Mouse (Mus musculus): ENCODE measurements at regions not wholly inside any gene's neighbourhood (a gene's known extent, or its start where the extent isn't known, plus 50 kb on each side); places are given as distances from the start of the nearest gene placed in this dataset.
A peak's percentile ranks its signal among the peaks of the same experiment; 100 is the strongest.

DNA sequence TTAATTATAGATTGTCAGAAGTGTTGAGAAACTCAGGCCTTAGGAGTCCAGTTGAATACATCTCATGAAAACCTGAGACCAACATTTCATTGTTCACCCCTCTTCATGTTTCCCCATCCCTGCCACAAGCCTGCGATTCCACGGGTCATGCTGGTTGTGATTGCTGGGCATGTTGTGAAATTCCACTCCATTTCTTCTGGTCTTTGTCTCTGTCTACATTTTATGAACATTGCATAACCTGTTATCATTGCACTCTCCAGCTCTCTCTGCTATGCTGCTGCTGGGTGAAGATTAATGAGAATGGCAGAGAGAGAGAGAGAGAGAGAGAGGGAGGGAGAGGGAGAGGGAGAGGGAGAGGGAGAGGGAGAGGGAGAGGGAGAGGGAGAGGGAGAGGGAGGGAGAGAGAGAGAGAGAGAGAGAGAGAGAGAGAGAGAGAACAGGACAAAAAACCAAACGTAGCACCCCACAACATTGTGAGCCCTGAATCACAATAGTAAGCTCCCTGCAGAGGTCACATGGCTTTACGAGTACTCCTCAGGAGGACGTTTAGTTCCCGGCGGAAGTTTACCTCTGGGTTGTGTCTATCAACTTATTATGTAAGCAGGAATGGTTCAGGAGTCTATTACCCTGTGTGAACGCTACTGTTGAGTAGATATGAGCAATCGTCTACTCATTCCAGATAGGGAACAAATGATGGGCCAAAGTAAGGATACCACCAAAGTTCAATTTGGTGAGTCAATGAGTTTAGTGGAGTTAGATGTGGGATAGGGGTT is 183.5 kb upstream of the Map3k1 start:
- H3K36me3 ChIP-seq: no peaks in the 10 kb centered on the region
- H3K9me3 ChIP-seq: no peaks in the 10 kb centered on the region
- no peak overlapping the region for H3K4me3 ChIP-seq
- WGBS: 81% methylated on average over 9 of the region's 9 CpGs
- no peak for DNase-seq (ENCODE audit: low spot score)
- H3K27me3 ChIP-seq (ENCODE audit: insufficient read depth, poor library complexity, severe bottlenecking): peaks cover 35% of the 10 kb centered on the region
- peaks cover 28% of the 10 kb centered on the region for H3K4me1 ChIP-seq (replicated peaks)
- no peak overlapping the region for H3K27ac ChIP-seq

DNA sequence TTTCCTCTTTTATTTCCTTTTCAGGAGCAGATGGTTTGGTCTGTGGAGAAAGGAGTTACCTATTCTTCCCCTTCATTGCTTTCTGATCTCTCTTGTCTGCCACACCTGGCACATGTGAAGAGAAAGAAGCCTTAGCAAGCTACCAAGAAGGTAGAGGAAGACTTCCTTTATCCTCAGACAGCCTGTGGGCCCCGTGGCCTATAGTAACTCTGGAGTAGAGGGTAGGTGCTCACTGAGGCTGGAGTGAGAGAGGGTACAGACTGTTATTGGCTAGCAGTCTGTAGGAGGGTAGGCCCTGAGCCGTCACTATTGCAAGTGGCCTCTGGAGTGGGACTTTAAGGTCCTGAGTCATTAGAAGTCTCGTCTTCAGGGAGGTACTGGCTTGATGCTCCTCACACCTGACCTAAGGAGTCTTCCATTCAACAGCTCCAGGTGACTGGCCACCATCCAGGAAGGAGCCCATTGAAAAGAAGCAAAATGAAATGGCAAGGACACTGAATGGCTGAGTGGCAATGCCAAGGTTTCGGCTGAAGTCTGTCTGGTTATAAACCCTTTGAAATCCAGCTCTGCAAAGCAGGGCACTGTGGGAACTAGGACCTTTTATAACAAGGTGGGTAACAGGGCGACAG is 186.2 kb upstream of the Map3k1 start:
- Histone ChIP-seq H3K27ac (no peak overlapping the region), H3K36me3 (no peaks in the 10 kb centered on the region), H3K9me3 (no peaks in the 10 kb centered on the region), H3K4me1 (replicated peaks) (peaks cover 33% of the 10 kb centered on the region), H3K4me3 (no peak overlapping the region), H3K27me3 (ENCODE audit: insufficient read depth, poor library complexity, severe bottlenecking) (peaks cover 27% of the 10 kb centered on the region)
- WGBS: 86% methylated on average over 5 of the region's 5 CpGs
- no peak for DNase-seq (ENCODE audit: low spot score)

DNA sequence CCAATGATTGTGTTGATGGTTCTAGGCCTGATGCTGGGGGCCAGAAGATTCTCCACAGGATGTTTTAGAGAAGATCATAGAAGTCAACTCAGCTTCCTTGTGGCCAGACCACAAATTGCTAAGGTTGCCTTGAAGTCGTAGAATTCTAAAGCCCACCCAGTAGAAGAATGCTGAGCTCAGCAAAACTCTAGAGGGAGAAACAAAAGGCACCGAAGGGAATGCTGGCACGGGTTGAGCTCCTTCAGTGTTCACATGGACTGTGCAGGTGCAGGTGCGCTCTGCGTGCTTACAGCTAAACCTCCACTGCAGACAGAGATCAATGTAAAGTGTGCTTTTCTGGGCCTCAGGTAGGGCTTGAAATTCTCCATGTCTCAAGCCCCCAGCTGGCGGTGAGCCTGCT is 186.9 kb upstream of the Map3k1 start:
- DNase-seq (ENCODE audit: low spot score): no peak
- Histone ChIP-seq H3K9me3 (no peaks in the 10 kb centered on the region), H3K27ac (no peak overlapping the region), H3K27me3 (ENCODE audit: insufficient read depth, poor library complexity, severe bottlenecking) (peaks cover 27% of the 10 kb centered on the region), H3K4me3 (no peak overlapping the region), H3K4me1 (replicated peaks) (peaks cover 35% of the 10 kb centered on the region), H3K36me3 (no peaks in the 10 kb centered on the region)
- WGBS: 87% methylated on average over 6 of the region's 6 CpGs

DNA sequence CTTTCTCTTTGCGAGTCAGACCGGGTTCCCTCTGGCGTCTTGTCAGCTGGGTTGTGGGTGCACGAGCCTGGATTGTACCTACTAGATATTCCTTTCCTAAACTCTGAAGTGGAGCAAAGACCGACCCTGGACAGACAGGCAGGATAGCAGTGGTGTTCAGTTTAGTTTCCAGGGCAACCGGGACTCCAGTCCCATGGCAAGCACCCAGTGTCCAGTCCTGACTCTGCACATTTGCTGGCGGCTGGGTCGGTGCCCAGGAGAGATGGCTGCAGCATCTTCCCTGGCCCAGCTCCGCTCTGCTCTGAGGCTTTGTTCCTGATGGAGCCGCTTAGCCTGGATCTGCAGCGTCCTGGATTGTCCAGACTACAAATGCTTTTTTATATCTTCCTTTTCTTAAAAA is 188.1 kb upstream of the Map3k1 start:
- no peak for DNase-seq (ENCODE audit: low spot score)
- 62% methylated on average over 11 of the region's 11 CpGs for WGBS
- Histone ChIP-seq H3K27me3 (ENCODE audit: insufficient read depth, poor library complexity, severe bottlenecking) (peaks cover 24% of the 10 kb centered on the region), H3K36me3 (no peaks in the 10 kb centered on the region), H3K9me3 (no peaks in the 10 kb centered on the region), H3K4me1 (replicated peaks) (peaks cover 37% of the 10 kb centered on the region), H3K27ac (peak overlapping the region; percentile 40; the same call in 1 of the 2 replicates), H3K4me3 (no peak overlapping the region)

DNA sequence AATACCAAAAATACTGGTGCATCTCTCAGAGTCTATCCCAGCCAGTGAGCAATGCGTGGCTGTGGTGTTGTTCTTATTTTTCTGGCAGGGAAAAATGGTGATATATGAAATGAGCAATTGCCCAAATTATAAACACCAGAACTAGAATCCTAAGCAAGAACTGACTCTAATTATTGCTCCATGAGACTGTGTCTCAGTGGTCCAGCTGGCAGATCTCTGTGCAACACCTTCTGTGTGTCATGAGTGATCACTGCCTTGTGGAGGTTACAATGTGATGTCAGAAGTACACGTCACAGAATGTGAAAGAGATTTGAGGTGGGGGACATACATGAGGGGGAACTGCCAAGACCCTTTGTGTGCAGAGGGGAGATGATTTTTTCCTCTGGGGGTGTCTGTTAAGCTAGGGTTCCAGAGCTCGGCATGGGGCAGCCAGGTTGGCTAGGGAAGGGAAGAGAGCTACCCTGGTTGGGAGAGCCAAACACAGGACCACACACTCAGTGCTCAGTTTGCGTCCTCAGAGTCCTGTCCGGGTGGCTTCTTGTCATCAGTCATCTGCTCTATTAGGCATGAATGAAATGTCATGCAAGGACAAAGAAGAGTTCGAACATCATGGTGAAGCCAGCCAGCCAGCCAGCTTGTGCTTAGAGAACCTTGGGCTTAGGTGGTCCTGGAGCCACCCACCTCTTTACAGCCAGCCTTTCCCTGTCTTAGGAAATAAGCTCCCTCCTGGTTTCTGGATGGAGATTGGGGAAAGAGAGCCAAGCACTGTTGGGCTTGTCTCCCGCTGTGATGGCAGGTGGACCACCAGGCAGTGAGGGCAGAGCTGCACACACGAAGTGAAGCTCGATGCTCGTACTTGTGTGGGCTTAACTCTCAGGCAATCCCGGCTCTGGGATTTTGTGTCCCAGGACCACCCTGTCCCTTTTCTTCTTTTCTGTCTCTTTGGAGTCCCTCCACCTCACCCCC is 189.5 kb upstream of the Map3k1 start:
- WGBS: 74% methylated on average over 11 of the region's 11 CpGs

GRCm38 (mm10) chr13:111999647-112000292 is 191.0 kb upstream of the Map3k1 start:
- Histone ChIP-seq H3K9me3 (no peaks in the 10 kb centered on the region), H3K27me3 (ENCODE audit: insufficient read depth, poor library complexity, severe bottlenecking) (peaks cover 14% of the 10 kb centered on the region; the same call in 1 of the 2 replicates), H3K4me3 (no peak overlapping the region), H3K36me3 (no peaks in the 10 kb centered on the region), H3K4me1 (replicated peaks) (peaks cover 52% of the 10 kb centered on the region), H3K27ac (no peak overlapping the region)
- DNase-seq (ENCODE audit: low spot score): no peak
- WGBS: 90% methylated on average over 6 of the region's 6 CpGs

More for the DNA sequence above, 189.5 kb upstream of the Map3k1 start:
- Histone ChIP-seq H3K36me3 (no peaks in the 10 kb centered on the region), H3K27me3 (ENCODE audit: insufficient read depth, poor library complexity, severe bottlenecking) (peaks cover 19% of the 10 kb centered on the region), H3K4me1 (replicated peaks) (peaks cover 49% of the 10 kb centered on the region), H3K27ac (no peak overlapping the region; the same call in 1 of the 2 replicates), H3K4me3 (no peak overlapping the region), H3K9me3 (no peaks in the 10 kb centered on the region)
- DNase-seq (ENCODE audit: low spot score): no peak

DNA sequence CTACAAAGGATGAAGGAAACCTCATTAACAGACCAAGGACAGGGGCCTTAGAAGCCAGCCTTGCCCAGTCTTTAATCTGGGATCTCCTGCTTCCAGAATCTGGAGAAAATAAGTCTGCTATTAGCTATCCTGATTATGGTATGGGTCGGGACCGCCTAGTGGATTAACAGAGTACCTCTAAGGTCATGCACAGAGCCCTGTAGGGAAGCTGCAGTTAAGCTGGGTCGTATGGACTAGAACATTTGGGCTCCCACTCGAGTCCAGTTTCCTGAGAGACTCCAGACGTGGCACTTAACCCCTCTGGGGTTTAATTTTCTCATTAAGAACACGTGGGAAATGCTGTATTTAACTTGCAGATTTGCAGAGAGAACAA is 191.5 kb upstream of the Map3k1 start:
- H3K27me3 ChIP-seq (ENCODE audit: insufficient read depth, poor library complexity, severe bottlenecking): peaks cover 9% of the 10 kb centered on the region; the same call in 1 of the 2 replicates
- no peaks in the 10 kb centered on the region for H3K36me3 ChIP-seq
- H3K4me3 ChIP-seq: no peak overlapping the region
- peak overlapping the region; percentile 62; the same call in 1 of the 2 replicates for H3K27ac ChIP-seq
- no peak for DNase-seq (ENCODE audit: low spot score)
- H3K9me3 ChIP-seq: no peaks in the 10 kb centered on the region
- 62% methylated on average over 6 of the region's 6 CpGs for WGBS
- H3K4me1 ChIP-seq (replicated peaks): peaks cover 52% of the 10 kb centered on the region

DNA sequence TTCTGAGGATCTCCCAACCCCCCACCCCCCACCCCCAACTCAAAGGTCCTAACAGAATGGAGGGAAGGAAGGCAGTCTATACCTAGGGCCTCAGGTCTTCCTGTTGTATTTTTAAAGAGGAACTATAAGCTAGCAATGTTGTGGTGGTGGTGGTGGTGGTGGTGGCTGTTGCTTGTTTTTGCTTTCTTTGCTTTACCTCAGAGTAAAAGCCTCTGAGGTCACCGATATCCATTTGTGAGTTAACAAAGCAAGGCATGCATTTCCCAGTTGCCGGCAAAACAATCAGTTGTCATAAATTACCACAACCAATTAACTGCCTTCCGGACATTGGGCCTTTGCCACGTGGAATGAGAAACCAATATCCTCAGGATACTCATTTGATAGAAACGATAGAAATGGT is 191.9 kb upstream of the Map3k1 start:
- Histone ChIP-seq H3K9me3 (no peaks in the 10 kb centered on the region), H3K4me1 (replicated peaks) (peaks cover 52% of the 10 kb centered on the region), H3K36me3 (no peaks in the 10 kb centered on the region), H3K27ac (peak overlapping the region; percentile 73; the same call in 1 of the 2 replicates), H3K4me3 (no peak overlapping the region), H3K27me3 (ENCODE audit: insufficient read depth, poor library complexity, severe bottlenecking) (peaks cover 5% of the 10 kb centered on the region; the same call in 1 of the 2 replicates)
- DNase-seq (ENCODE audit: low spot score): no peak
- WGBS: 76% methylated on average over 5 of the region's 5 CpGs

- H3K4me1 ChIP-seq (replicated peaks): peaks cover 45% of the 10 kb centered on the region
- WGBS: 52% methylated on average over 20 of the region's 20 CpGs
- peak; percentile 53 for DNase-seq (ENCODE audit: low spot score)
- peak overlapping the region; percentile 73 for H3K27ac ChIP-seq
- H3K9me3 ChIP-seq: no peaks in the 10 kb centered on the region
- H3K4me3 ChIP-seq: no peak overlapping the region
- H3K27me3 ChIP-seq (ENCODE audit: insufficient read depth, poor library complexity, severe bottlenecking): 0 out of 2 replicates have a peak, but pooled peaks cover 3% of the 10 kb centered on the region
- H3K36me3 ChIP-seq: no peaks in the 10 kb centered on the region
Observed at GRCm38 (mm10) chr13:112001155-112002025, 192.6 kb upstream of the Map3k1 start.

DNA sequence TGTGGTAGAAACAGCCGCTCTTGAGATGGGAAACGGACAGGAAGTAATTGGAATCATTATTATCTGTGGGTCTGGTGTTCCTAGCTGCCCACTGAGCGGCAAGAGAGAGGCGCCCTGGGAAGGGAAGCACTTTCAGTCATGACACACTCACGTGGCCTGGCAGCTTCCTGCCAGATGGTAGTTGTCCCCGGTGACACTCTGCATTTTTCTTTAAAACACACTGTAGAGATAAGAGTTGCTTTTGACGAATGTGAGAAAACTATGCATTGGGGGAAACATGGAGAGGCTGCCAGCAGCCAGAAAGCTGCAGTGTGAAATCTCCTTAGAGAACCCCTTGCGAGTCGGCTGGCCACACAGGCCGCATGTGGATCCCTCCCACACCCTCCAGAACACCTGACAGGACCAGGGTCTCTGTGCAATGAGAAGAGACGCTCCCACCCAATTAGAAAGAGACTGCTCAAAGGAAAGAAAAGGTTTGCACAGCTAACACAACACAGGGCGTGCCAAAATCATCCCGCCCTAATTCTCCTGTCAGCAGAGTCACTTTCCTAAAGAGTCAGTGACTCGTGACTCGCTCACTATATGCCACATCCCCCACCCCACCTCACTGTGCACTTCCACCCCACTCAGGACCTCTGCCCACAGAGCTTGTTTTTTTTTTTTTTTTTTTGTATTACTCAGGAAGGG is 194.0 kb upstream of the Map3k1 start:
- 0 out of 2 replicates have a peak, but pooled peaks cover 3% of the 10 kb centered on the region for H3K27me3 ChIP-seq (ENCODE audit: insufficient read depth, poor library complexity, severe bottlenecking)
- DNase-seq (ENCODE audit: low spot score): no peak
- H3K36me3 ChIP-seq: no peaks in the 10 kb centered on the region
- WGBS: 74% methylated on average over 15 of the region's 15 CpGs
- H3K27ac ChIP-seq: no peak overlapping the region
- H3K4me1 ChIP-seq (replicated peaks): peaks cover 38% of the 10 kb centered on the region
- no peaks in the 10 kb centered on the region for H3K9me3 ChIP-seq
- H3K4me3 ChIP-seq: no peak overlapping the region

GRCm38 (mm10) chr13:112003445-112003844 is 194.7 kb upstream of the Map3k1 start:
- no peak for DNase-seq (ENCODE audit: low spot score)
- Histone ChIP-seq H3K27ac (no peak overlapping the region), H3K4me3 (no peak overlapping the region), H3K9me3 (no peaks in the 10 kb centered on the region), H3K4me1 (replicated peaks) (peaks cover 36% of the 10 kb centered on the region), H3K27me3 (ENCODE audit: insufficient read depth, poor library complexity, severe bottlenecking) (0 out of 2 replicates have a peak, but pooled peaks cover 2% of the 10 kb centered on the region), H3K36me3 (no peaks in the 10 kb centered on the region)
- WGBS: 74% methylated on average over 7 of the region's 7 CpGs
